Mouse (Mus musculus): ENCODE results near the gene Umod.

Gene Umod
- long read RNA-seq, experiment 1, result 0 reads
- long read RNA-seq, experiment 2, result 0 reads

- intact Hi-C loops (cut with DNase I), result no loop called here
Measured at GRCm38 (mm10) chr7:119479256-119479655, at the start of gene Umod. Gene Umod (minus strand): TSS chr7:119479282.

- intact Hi-C loops (cut with DNase I), result no loop called here
Measured at GRCm38 (mm10) chr7:119528617-119529016, 49.5 kb upstream of the Umod start.

- intact Hi-C loops (cut with DNase I), result no loop called here
Measured at GRCm38 (mm10) chr7:119527548-119527947, 48.5 kb upstream of the Umod start.

GRCm38 (mm10) chr7:119527135-119527534, 48.1 kb upstream of the Umod start:
- intact Hi-C loops (cut with DNase I), result no loop called here

- intact Hi-C loops (cut with DNase I), result no loop called here
Measured at GRCm38 (mm10) chr7:119526486-119526885, 47.4 kb upstream of the Umod start.

GRCm38 (mm10) chr7:119525881-119526281, 46.8 kb upstream of the Umod start:
- intact Hi-C loops (cut with DNase I), result no loop called here

GRCm38 (mm10) chr7:119523389-119523788, 44.3 kb upstream of the Umod start, which contains the start of gene Pdilt:
Gene Pdilt (minus strand): TSS chr7:119523489.
- intact Hi-C loops (cut with DNase I), result no loop called here

- intact Hi-C loops (cut with DNase I), result no loop called here
Measured at GRCm38 (mm10) chr7:119522385-119522784, 43.3 kb upstream of the Umod start.

GRCm38 (mm10) chr7:119521816-119522215, 42.7 kb upstream of the Umod start:
- intact Hi-C loops (cut with DNase I), result no loop called here

- intact Hi-C loops (cut with DNase I), result loop anchor here (10.0 kb wide), 3 partner anchors 155 to 765 kb away; no protein-coding TSS in a partner anchor
Measured at GRCm38 (mm10) chr7:119519654-119520053, 40.6 kb upstream of the Umod start.

GRCm38 (mm10) chr7:119519163-119519562, 40.1 kb upstream of the Umod start, which contains the start of gene Acsm5:
Gene Acsm5 (plus strand): TSS chr7:119519463.
- intact Hi-C loops (cut with DNase I), result loop anchor here (10.0 kb wide), 3 partner anchors 156 to 764 kb away; no protein-coding TSS in a partner anchor

GRCm38 (mm10) chr7:119516272-119516558, 37.1 kb upstream of the Umod start:
- intact Hi-C loops (cut with DNase I), result loop anchor here (10.0 kb wide), 3 partner anchors 159 to 761 kb away; no protein-coding TSS in a partner anchor

- intact Hi-C loops (cut with DNase I), result loop anchor here (10.0 kb wide), 3 partner anchors 159 to 761 kb away; no protein-coding TSS in a partner anchor
Measured at GRCm38 (mm10) chr7:119515492-119516271, 36.6 kb upstream of the Umod start.

GRCm38 (mm10) chr7:119513056-119513455, 34.0 kb upstream of the Umod start:
- intact Hi-C loops (cut with DNase I), result loop anchor here (10.0 kb wide), 3 partner anchors 162 to 758 kb away; no protein-coding TSS in a partner anchor

- intact Hi-C loops (cut with DNase I), result loop anchor here (10.0 kb wide), 3 partner anchors 164 to 756 kb away; no protein-coding TSS in a partner anchor
Measured at GRCm38 (mm10) chr7:119511143-119511542, 32.1 kb upstream of the Umod start.

GRCm38 (mm10) chr7:119490041-119490780, 11.1 kb upstream of the Umod start:
- intact Hi-C loops (cut with DNase I), result no loop called here

- intact Hi-C loops (cut with DNase I), result no loop called here
Measured at GRCm38 (mm10) chr7:119486683-119487082, 7.6 kb upstream of the Umod start.

GRCm38 (mm10) chr7:119484154-119484553, 5.1 kb upstream of the Umod start:
- intact Hi-C loops (cut with DNase I), result no loop called here

- intact Hi-C loops (cut with DNase I), result no loop called here
Measured at GRCm38 (mm10) chr7:119476500-119477389, 2.3 kb downstream of the Umod start.

GRCm38 (mm10) chr7:119459185-119459584, 19.9 kb downstream of the Umod start, which contains the start of gene Gp2:
Gene Gp2 (minus strand): TSS chr7:119459285.
- intact Hi-C loops (cut with DNase I), result no loop called here

- intact Hi-C loops (cut with DNase I), result no loop called here
Measured at GRCm38 (mm10) chr7:119454192-119454591, 24.9 kb downstream of the Umod start.

Data from adrenal gland (tissue).